Mouse (Mus musculus) right cerebral cortex, postnatal 14 days (tissue): Measurements from ENCODE around the gene Fbxo48.

Experiments
- DNase-seq: peaks from one replicate; pipeline ENCODE4 v3.0.0; 2022

The Fbxo48 gene

GRCm38 (mm10) chr11:16950976-16951760, at the start of gene Fbxo48:
TSS of gene Fbxo48 (plus strand) at chr11:16951375.
- peak; percentile 89 for DNase-seq

GRCm38 (mm10) chr11:16904302-16905011, 46.7 kb upstream of the Fbxo48 start:
- no peak for DNase-seq

GRCm38 (mm10) chr11:16905012-16905332, 46.2 kb upstream of the Fbxo48 start:
- no peak for DNase-seq

GRCm38 (mm10) chr11:16906530-16906929, 44.6 kb upstream of the Fbxo48 start:
- no peak for DNase-seq

- no peak for DNase-seq
Measured at GRCm38 (mm10) chr11:16907517-16908129, 43.6 kb upstream of the Fbxo48 start.

GRCm38 (mm10) chr11:16914756-16915155, 36.4 kb upstream of the Fbxo48 start:
- DNase-seq: no peak

GRCm38 (mm10) chr11:16915850-16916249, 35.3 kb upstream of the Fbxo48 start:
- DNase-seq: no peak

- DNase-seq: no peak
Measured at GRCm38 (mm10) chr11:16917512-16917911, 33.7 kb upstream of the Fbxo48 start.

- no peak for DNase-seq
Measured at GRCm38 (mm10) chr11:16932159-16932558, 19.0 kb upstream of the Fbxo48 start.

- DNase-seq: no peak
Measured at GRCm38 (mm10) chr11:16935577-16936236, 15.5 kb upstream of the Fbxo48 start.

GRCm38 (mm10) chr11:16941103-16941793, 9.9 kb upstream of the Fbxo48 start:
- peak; percentile 15 for DNase-seq

- DNase-seq: peak; percentile 9
Measured at GRCm38 (mm10) chr11:16941973-16942452, 9.2 kb upstream of the Fbxo48 start.

- DNase-seq: no peak
Measured at GRCm38 (mm10) chr11:16943016-16943415, 8.2 kb upstream of the Fbxo48 start.

- DNase-seq: peak; percentile 11
Measured at GRCm38 (mm10) chr11:16948756-16949155, 2.4 kb upstream of the Fbxo48 start.

GRCm38 (mm10) chr11:16950226-16950975, 774 bp upstream of the Fbxo48 start:
- DNase-seq: no peak

GRCm38 (mm10) chr11:16951761-16952010, 511 bp downstream of the Fbxo48 start:
- no peak for DNase-seq

- DNase-seq: no peak
Measured at GRCm38 (mm10) chr11:16956115-16956862, 5.1 kb downstream of the Fbxo48 start.

GRCm38 (mm10) chr11:16957030-16957429, 5.9 kb downstream of the Fbxo48 start:
- DNase-seq: no peak

GRCm38 (mm10) chr11:16958520-16958919, 7.3 kb downstream of the Fbxo48 start:
- DNase-seq: no peak

- DNase-seq: peak; percentile 47
Measured at GRCm38 (mm10) chr11:16967806-16968205, 16.6 kb downstream of the Fbxo48 start.

GRCm38 (mm10) chr11:16969650-16970049, 18.5 kb downstream of the Fbxo48 start:
- DNase-seq: no peak
